Mouse (Mus musculus): ENCODE measurements around the gene Ambra1. TPM values are rescaled to one million over a fixed set of nuclear protein-coding genes. Genes with fewer than 3 reads are reported as not detected.
A peak's percentile ranks its signal among the peaks of the same experiment; 100 is the strongest.

Gene Ambra1
- polyA plus RNA-seq, 1 experiment from 2014 or later = 12.3 TPM

- 83% methylated on average over 2 of the region's 2 CpGs for WGBS
- no peak for ATAC-seq (ENCODE audit: insufficient read depth, low FRiP score, low read depth)
- no peak overlapping the region for H3K27ac ChIP-seq
These were observed 176.2 kb downstream of the Ambra1 start for GRCm38 (mm10) chr2:91906141-91906540.

GRCm38 (mm10) chr2:91912616-91913015 is 182.7 kb downstream of the Ambra1 start:
- peaks cover 27% of the 10 kb centered on the region for H3K36me3 ChIP-seq
- no peaks in the 10 kb centered on the region for H3K4me1 ChIP-seq
- WGBS = 61% methylated on average over 3 of the region's 3 CpGs

More at GRCm38 (mm10) chr2:91906141-91906540, 176.2 kb downstream of the Ambra1 start:
- Histone ChIP-seq H3K36me3 (peaks cover 19% of the 10 kb centered on the region), H3K9me3 (no peaks in the 10 kb centered on the region), H3K4me1 (no peaks in the 10 kb centered on the region; the same call in 1 of the 2 replicates), H3K4me3 (replicated peaks) (no peak overlapping the region), H3K27me3 (replicated peaks) (no peaks in the 10 kb centered on the region), H3K4me2 (no peak overlapping the region), H3K9ac (no peak overlapping the region)

GRCm38 (mm10) chr2:91913328-91914110 is 183.6 kb downstream of the Ambra1 start:
- H3K9me3 ChIP-seq = no peaks in the 10 kb centered on the region
- WGBS = 87% methylated on average over 7 of the region's 7 CpGs
- ATAC-seq (ENCODE audit: insufficient read depth, low FRiP score, low read depth) = no peak
- H3K9ac ChIP-seq = no peak overlapping the region
- H3K4me3 ChIP-seq (replicated peaks) = no peak overlapping the region
- H3K27me3 ChIP-seq (replicated peaks) = no peaks in the 10 kb centered on the region
- H3K27ac ChIP-seq = no peak overlapping the region
- no peak overlapping the region for H3K4me2 ChIP-seq
- no peaks in the 10 kb centered on the region for H3K4me1 ChIP-seq
- H3K36me3 ChIP-seq = peaks cover 28% of the 10 kb centered on the region

More at GRCm38 (mm10) chr2:91912616-91913015, 182.7 kb downstream of the Ambra1 start:
- ATAC-seq (ENCODE audit: insufficient read depth, low FRiP score, low read depth) = 0 out of 2 replicates have a peak, but pooled peaks have one; percentile 27
- Histone ChIP-seq H3K27me3 (replicated peaks) (no peaks in the 10 kb centered on the region), H3K4me3 (replicated peaks) (no peak overlapping the region), H3K4me2 (no peak overlapping the region), H3K9ac (no peak overlapping the region), H3K9me3 (no peaks in the 10 kb centered on the region), H3K27ac (no peak overlapping the region)

GRCm38 (mm10) chr2:91916346-91916977 is 186.5 kb downstream of the Ambra1 start:
- Histone ChIP-seq H3K9ac (no peak overlapping the region), H3K27me3 (replicated peaks) (peaks cover 3% of the 10 kb centered on the region), H3K4me1 (peaks cover 3% of the 10 kb centered on the region), H3K4me3 (replicated peaks) (no peak overlapping the region), H3K36me3 (peaks cover 17% of the 10 kb centered on the region), H3K27ac (no peak overlapping the region), H3K4me2 (no peak overlapping the region), H3K9me3 (no peaks in the 10 kb centered on the region)
- ATAC-seq (ENCODE audit: insufficient read depth, low FRiP score, low read depth) = no peak
- WGBS = 87% methylated on average over 7 of the region's 7 CpGs

- Histone ChIP-seq H3K4me1 (peaks cover 9% of the 10 kb centered on the region), H3K9ac (no peak overlapping the region), H3K27ac (no peak overlapping the region), H3K36me3 (peaks cover 14% of the 10 kb centered on the region), H3K4me2 (no peak overlapping the region), H3K9me3 (no peaks in the 10 kb centered on the region), H3K27me3 (replicated peaks) (peaks cover 9% of the 10 kb centered on the region), H3K4me3 (replicated peaks) (no peak overlapping the region)
- 89% methylated on average over 7 of the region's 7 CpGs for WGBS
- no peak for ATAC-seq (ENCODE audit: insufficient read depth, low FRiP score, low read depth)
These were observed 187.2 kb downstream of the Ambra1 start for GRCm38 (mm10) chr2:91917096-91917495.

- Histone ChIP-seq H3K36me3 (peaks cover 9% of the 10 kb centered on the region), H3K9ac (no peak overlapping the region), H3K4me3 (replicated peaks) (no peak overlapping the region), H3K27me3 (replicated peaks) (peaks cover 37% of the 10 kb centered on the region), H3K27ac (no peak overlapping the region), H3K4me1 (peaks cover 28% of the 10 kb centered on the region), H3K4me2 (no peak overlapping the region), H3K9me3 (no peaks in the 10 kb centered on the region)
- WGBS = 51% methylated on average over 4 of the region's 4 CpGs
- ATAC-seq (ENCODE audit: insufficient read depth, low FRiP score, low read depth) = no peak
These were observed 190.2 kb downstream of the Ambra1 start for GRCm38 (mm10) chr2:91920130-91920529.

- H3K36me3 ChIP-seq = peaks cover 9% of the 10 kb centered on the region; the same call in 1 of the 2 replicates
- H3K4me1 ChIP-seq = peaks cover 28% of the 10 kb centered on the region
- ATAC-seq (ENCODE audit: insufficient read depth, low FRiP score, low read depth) = no peak
- peak overlapping the region; percentile 60 for H3K4me3 ChIP-seq (replicated peaks)
- 2% methylated on average over 31 of the region's 31 CpGs for WGBS
- peaks cover 42% of the 10 kb centered on the region for H3K27me3 ChIP-seq (replicated peaks)
- peak overlapping the region; percentile 99 for H3K4me2 ChIP-seq
- H3K27ac ChIP-seq = no peak overlapping the region
- peak overlapping the region; percentile 19; the same call in 1 of the 2 replicates for H3K9ac ChIP-seq
- H3K9me3 ChIP-seq = no peaks in the 10 kb centered on the region
These were observed 191.4 kb downstream of the Ambra1 start for GRCm38 (mm10) chr2:91921181-91921789.

- H3K27ac ChIP-seq = no peak overlapping the region
- peaks cover 42% of the 10 kb centered on the region for H3K27me3 ChIP-seq (replicated peaks)
- peak overlapping the region; percentile 60 for H3K4me3 ChIP-seq (replicated peaks)
- no peaks in the 10 kb centered on the region for H3K9me3 ChIP-seq
- peaks cover 28% of the 10 kb centered on the region for H3K4me1 ChIP-seq
- under 1% methylated on average over 64 of the region's 64 CpGs for WGBS
- peaks cover 8% of the 10 kb centered on the region; the same call in 1 of the 2 replicates for H3K36me3 ChIP-seq
- H3K4me2 ChIP-seq = peak overlapping the region; percentile 99
- H3K9ac ChIP-seq = peak overlapping the region; percentile 19
- peak; percentile 48 for ATAC-seq (ENCODE audit: insufficient read depth, low FRiP score, low read depth)
These were observed 192.0 kb downstream of the Ambra1 start for GRCm38 (mm10) chr2:91921790-91922570.

GRCm38 (mm10) chr2:91922586-91923414 is 192.9 kb downstream of the Ambra1 start:
- Histone ChIP-seq H3K36me3 (no peaks in the 10 kb centered on the region), H3K9ac (no peak overlapping the region), H3K27me3 (replicated peaks) (peaks cover 42% of the 10 kb centered on the region), H3K4me2 (peak overlapping the region; percentile 99), H3K9me3 (no peaks in the 10 kb centered on the region), H3K4me3 (replicated peaks) (peak overlapping the region; percentile 60), H3K4me1 (peaks cover 28% of the 10 kb centered on the region), H3K27ac (no peak overlapping the region)
- no peak for ATAC-seq (ENCODE audit: insufficient read depth, low FRiP score, low read depth)
- 3% methylated on average over 37 of the region's 37 CpGs for WGBS

- Histone ChIP-seq H3K27ac (no peak overlapping the region), H3K36me3 (no peaks in the 10 kb centered on the region), H3K9ac (no peak overlapping the region), H3K4me3 (replicated peaks) (peak overlapping the region; percentile 60), H3K4me1 (peaks cover 36% of the 10 kb centered on the region), H3K27me3 (replicated peaks) (peaks cover 42% of the 10 kb centered on the region), H3K4me2 (peak overlapping the region; percentile 99), H3K9me3 (no peaks in the 10 kb centered on the region)
- WGBS = 3% methylated on average over 54 of the region's 54 CpGs
- ATAC-seq (ENCODE audit: insufficient read depth, low FRiP score, low read depth) = no peak
These were observed 193.7 kb downstream of the Ambra1 start for GRCm38 (mm10) chr2:91923415-91924337.
